Mouse (Mus musculus): ENCODE results near the gene Fam171a2. TPM values are rescaled to one million over a fixed set of nuclear protein-coding genes. Genes with fewer than 3 reads are reported as not detected.

The Fam171a2 gene
- total RNA-seq, 2 experiments from 2014 or later: 10.5 to 11.4 TPM

DNA sequence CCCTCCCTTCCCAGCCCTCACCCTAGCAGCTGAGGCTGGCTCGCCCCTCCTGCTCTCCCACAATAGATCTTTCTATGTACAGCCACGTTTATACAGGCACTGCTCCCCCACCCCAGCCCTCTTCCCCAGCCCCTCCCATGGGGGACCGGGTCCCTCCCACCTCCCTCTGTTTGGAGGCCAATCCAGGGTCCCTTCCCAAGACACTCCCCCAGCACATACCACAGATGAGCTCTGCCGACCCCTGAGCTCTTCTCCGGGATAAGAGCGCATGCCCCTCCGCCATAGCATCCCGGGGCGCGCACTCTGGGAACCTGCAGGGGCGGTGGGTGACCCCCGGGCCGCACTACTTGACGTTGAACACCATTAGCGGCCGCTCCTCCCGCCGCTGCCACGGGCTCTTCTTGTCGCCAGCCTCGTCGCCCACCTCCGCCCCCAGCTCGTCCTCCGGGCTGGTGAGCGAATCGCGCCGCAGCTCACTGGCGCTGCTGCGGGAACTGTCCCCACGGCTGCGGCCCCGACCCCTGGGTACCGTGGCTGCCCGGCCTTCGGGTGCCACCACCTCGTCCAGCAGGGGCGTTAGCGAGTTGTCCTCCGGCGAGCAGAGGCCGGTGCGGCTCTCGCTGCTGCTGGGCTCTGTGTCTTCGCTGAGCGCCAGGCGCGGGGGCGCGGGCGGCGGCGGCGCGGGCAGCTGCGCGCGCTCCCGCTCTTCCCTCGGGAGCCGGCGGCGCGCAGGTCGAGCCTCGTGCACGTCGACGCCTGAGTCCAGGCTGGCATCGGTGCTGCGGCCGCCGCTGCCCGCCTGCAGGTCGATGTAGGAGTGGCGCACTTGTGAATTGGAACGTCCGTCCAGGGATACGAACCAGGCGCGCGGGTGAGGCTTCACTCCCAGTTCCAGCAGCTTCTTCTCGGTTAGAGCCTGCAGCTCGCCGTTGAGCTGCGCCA is 10.1 kb downstream of the Fam171a2 start:
- intact Hi-C loops (cut with DNase I): no loop called here
- DNase-seq: peak; percentile 65 to 75

DNA sequence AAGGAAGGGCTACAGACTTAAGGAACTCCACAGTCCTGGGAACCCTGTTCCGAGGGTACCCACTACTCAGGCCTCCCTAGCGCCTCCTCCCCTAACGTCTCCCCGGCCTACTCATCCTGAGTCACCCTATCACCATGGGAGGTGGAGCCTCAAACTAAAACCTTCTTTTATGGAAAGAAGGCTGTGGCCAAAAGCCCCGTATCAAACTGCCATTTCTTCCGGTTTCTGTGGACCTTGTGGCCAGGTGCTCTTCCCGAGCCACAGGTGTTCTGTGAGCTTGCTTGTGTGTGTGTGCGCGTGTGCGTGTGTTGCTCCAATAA is 11.1 kb downstream of the Fam171a2 start:
- intact Hi-C loops (cut with DNase I): no loop called here
- no peak for DNase-seq

- peak in 1 of 2 experiments; percentile 65 for DNase-seq
- intact Hi-C loops (cut with DNase I): no loop called here
Observed at GRCm38 (mm10) chr11:102435754-102436470, 11.6 kb downstream of the Fam171a2 start.

DNA sequence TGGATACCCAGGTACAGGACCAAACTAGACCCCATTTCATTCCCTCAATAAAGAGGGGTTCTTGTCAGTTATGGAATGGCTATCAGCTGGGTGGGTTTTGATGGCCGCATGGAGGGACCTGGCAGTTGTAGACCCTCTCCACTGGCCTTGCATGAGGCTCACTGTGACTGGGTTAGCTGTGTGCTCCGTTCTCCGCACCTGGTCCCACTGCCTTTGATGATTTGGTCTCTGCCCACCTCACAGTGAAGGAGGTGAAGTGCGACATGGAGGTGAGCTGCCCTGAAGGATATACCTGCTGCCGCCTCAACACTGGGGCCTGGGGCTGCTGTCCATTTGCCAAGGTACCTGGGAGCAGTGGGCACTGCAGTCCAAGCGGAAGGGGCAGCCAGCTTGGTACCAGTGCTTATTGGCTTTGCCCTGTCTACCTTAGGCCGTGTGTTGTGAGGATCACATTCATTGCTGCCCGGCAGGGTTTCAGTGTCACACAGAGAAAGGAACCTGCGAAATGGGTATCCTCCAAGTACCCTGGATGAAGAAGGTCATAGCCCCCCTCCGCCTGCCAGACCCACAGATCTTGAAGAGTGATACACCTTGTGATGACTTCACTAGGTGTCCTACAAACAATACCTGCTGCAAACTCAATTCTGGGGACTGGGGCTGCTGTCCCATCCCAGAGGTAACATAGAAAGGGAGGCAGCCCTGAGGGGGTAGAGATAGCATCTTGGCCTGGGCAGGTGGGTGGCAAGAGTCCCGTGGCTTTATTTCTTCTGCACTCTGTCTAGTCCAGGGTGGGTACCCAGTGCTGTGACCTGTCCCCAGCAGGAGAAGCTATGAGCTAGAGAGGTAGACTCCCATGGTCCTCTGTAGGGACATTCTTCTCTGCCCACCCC is 12.4 kb downstream of the Fam171a2 start:
- DNase-seq: no peak
- intact Hi-C loops (cut with DNase I): no loop called here

DNA sequence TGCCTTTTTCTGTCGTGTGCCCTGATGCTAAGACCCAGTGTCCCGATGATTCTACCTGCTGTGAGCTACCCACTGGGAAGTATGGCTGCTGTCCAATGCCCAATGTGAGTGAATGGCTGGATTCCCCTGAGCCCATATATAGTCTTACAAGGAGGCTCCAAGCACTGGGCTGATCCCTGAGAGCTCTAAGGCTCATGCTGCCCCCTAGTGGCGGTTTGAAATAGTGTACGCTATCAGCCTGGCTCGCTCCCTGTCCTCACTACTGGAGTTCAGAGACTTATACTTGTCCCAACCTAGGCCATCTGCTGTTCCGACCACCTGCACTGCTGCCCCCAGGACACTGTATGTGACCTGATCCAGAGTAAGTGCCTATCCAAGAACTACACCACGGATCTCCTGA is 13.1 kb downstream of the Fam171a2 start:
- peak; percentile 85 to 94 for DNase-seq
- intact Hi-C loops (cut with DNase I): no loop called here

DNA sequence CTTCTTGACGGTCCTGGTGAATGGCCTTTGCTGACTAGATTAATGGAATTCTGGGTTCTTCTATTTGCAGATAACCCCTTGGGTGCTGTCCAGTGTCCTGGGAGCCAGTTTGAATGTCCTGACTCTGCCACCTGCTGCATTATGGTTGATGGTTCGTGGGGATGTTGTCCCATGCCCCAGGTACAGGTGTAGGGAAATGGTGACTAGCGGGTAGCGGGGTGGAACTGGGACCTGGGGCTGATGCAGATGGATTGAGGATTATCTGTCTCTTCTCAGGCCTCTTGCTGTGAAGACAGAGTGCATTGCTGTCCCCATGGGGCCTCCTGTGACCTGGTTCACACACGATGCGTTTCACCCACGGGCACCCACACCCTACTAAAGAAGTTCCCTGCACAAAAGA is 13.6 kb downstream of the Fam171a2 start:
- intact Hi-C loops (cut with DNase I): no loop called here
- DNase-seq: no peak

- intact Hi-C loops (cut with DNase I): no loop called here
- peak; percentile 70 to 82 for DNase-seq
Observed at GRCm38 (mm10) chr11:102432896-102433295, 14.6 kb downstream of the Fam171a2 start.

GRCm38 (mm10) chr11:102432115-102432843 is 15.2 kb downstream of the Fam171a2 start:
- intact Hi-C loops (cut with DNase I): no loop called here
- peak in 1 of 2 experiments; percentile 38 for DNase-seq

GRCm38 (mm10) chr11:102431728-102432114 is 15.8 kb downstream of the Fam171a2 start:
- intact Hi-C loops (cut with DNase I): loop anchor here (2.0 kb wide), 2 partner anchors 21 to 123 kb away; no protein-coding TSS in a partner anchor
- no peak for DNase-seq

DNA sequence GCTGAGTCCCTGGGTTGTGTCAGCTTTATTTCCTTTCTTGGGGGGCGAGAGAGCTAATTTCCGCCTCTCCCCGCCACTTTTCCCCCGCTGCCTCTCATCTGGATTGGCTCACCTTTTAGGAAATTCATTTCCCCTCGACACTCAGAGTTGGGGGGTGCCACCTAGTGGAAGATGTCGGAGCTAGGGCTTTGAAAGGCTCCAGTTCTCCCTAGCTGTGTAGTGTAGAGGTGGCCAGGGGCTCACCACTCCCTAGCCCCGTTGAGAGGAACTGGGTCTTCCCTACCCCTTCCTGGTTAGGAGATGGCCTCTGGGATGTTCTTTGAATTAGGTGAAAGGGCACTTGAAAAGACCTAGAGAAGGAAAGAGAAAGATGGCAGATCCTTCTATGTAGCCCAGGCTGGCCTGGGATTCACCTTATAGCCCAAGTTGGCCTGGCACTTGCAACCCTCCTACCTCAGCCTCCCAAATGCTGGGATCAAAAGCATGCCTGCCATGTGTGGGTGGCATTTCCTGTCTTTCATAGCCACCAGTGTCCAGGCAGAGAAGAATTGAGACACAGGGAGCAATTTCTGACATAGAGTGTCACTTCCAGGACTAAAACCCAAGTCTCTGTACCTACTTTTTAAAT is 16.4 kb downstream of the Fam171a2 start:
- intact Hi-C loops (cut with DNase I): loop anchor here (2.0 kb wide), 2 partner anchors 20 to 122 kb away; no protein-coding TSS in a partner anchor
- peak; percentile 79 to 86 for DNase-seq

DNA sequence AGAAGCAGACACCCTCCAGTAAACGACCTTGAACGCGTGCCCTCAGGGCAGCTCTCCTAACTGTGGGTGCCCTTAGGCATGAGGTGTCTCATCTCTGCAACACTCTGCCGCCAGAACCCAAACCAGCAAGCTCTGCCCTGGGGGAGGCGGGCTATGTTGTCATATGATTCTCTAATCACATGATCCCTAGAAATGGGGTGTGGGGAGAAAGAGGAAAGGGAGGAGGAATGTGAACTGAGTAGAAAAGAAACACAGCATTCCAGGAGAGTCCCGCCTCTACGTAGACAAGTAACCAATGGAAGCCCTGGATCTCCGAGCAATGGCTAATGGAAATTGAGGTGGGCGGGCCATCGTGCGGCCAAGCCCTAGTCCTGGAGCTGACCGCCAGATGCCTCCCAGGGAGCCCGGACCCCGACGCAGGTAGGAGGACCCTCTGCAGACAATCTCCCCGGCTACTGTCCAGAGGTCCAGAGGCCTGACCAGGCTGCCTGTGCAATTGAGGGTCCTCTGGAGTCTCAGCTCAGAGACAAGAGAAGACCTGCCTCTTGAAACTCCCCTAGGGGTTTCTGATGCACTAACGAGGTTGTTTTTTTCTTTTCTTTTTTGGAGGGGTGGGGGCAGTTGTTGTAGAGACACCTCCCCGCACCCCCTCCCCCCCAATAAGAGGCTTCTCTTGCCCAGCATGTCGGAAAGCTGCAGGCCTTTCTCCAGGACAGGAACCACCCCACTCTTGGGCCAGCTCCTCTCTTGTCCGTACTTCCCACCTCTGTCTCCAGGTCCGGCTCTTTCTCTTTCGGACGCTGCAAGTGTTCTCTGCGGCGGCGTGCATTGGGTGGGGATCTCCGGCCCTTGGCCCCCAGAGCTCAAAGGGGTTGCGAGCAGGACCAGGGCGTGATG is 17.1 kb downstream of the Fam171a2 start, which contains the start of gene Grn:
Gene Grn (plus strand): TSS at position 195 of the 897 bp plus-strand sequence.
- DNase-seq: peak; percentile 87 to 89
- intact Hi-C loops (cut with DNase I): loop anchor here (2.0 kb wide), 2 partner anchors 20 to 122 kb away; no protein-coding TSS in a partner anchor

DNA sequence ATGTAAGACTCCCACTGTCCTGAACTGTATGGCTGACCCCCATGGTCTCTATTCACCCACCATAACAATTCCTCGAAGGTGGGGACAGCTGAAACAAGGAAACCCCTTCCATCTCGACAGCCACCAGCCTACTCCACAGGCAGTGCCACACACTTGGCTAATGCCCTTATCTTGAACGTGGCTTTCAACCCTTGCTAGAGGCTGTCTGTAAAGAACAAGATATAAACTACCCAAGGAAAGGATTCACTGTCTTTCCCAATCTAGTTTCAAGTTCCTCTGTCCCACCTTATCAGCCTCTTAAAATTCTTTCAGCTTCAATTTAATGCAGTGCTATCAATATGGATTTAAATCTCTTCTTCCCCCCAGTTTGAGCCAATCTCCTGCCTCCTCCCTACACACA is 17.9 kb downstream of the Fam171a2 start:
- DNase-seq: no peak
- intact Hi-C loops (cut with DNase I): no loop called here

GRCm38 (mm10) chr11:102428981-102429540 is 18.4 kb downstream of the Fam171a2 start:
- DNase-seq: no peak
- intact Hi-C loops (cut with DNase I): no loop called here

- intact Hi-C loops (cut with DNase I): no loop called here
- DNase-seq: no peak
Observed at GRCm38 (mm10) chr11:102425555-102426316, 21.7 kb downstream of the Fam171a2 start.

DNA sequence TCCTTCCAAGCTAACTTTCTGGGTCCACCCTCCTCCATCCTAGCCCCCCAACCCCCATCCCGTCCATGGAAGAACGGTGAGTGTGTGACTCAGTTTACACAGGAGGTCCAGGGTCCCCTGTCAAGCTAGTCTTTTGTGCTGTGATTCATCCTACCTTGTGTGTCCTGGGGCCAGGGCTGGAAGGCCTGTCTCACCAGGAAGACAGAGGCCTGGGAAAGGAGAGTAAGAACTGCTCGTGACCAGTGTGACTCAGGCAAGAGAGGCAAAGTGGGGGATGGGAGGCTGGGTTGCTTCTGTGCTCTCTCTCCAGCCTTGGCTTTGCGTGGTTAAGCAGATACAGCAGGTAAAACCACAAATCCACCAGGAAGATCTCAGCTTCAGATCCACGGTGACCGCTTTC is 22.8 kb downstream of the Fam171a2 start:
- no peak for DNase-seq
- intact Hi-C loops (cut with DNase I): no loop called here

- intact Hi-C loops (cut with DNase I): no loop called here
Observed at GRCm38 (mm10) chr11:102421559-102421958, 25.9 kb downstream of the Fam171a2 start.

DNA sequence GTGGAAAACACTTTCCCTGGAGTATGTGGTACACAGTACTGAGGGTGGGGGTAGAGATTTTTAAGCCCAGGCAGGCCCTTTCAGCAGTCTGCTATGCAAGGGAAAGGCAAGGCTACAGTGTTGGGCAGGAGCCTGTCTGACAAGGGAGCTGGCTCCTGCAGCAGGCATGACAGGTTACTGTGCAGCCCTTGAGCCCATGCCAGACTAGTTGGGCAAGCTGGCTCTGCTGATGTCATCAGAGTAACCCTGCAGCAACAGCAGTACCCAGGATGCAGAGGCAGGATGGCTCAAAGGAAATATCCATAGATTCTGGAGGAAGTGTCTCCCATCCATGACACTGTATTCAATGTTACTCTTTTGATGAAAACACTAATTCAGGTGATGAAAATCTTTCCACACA is 28.6 kb downstream of the Fam171a2 start:
- no peak for DNase-seq
- intact Hi-C loops (cut with DNase I): no loop called here

More at GRCm38 (mm10) chr11:102421559-102421958, 25.9 kb downstream of the Fam171a2 start:
- no peak for DNase-seq

All from heart, postnatal 14 days (tissue).